Mouse (Mus musculus) cerebellum, postnatal 25 days (tissue): Measurements from ENCODE around the gene Setdb1.
"Not testable (repeated sequence)": the region's sequence is repeated elsewhere in the genome, so short reads cannot be mapped to it uniquely, and the experiment has no call there.

Experiments used
- DNase-seq, 2 experiments: peaks; one replicate each; pipeline ENCODE4 v3.0.0; 2021; ENCODE audit warnings: mixed read lengths in 2 of 2

Gene Setdb1

GRCm38 (mm10) chr3:95356701-95357449 is at the start of gene Setdb1:
Gene Setdb1, minus strand, starts transcription at chr3:95357202.
- DNase-seq = peak; percentile 97 to 98

- DNase-seq = no peak
Measured at GRCm38 (mm10) chr3:95402741-95403140, 45.7 kb upstream of the Setdb1 start, which contains the start of gene 4930558C23Rik. Gene 4930558C23Rik, minus strand, starts transcription at chr3:95402841.

GRCm38 (mm10) chr3:95394385-95394784 is 37.4 kb upstream of the Setdb1 start:
- no peak for DNase-seq

- no peak for DNase-seq
Measured at GRCm38 (mm10) chr3:95385401-95386075, 28.5 kb upstream of the Setdb1 start.

GRCm38 (mm10) chr3:95373208-95373607 is 16.2 kb upstream of the Setdb1 start:
- no peak for DNase-seq

- DNase-seq = no peak
Measured at GRCm38 (mm10) chr3:95370101-95370500, 13.1 kb upstream of the Setdb1 start.

- not testable (repeated sequence) for DNase-seq
Measured at GRCm38 (mm10) chr3:95360276-95360675, 3.3 kb upstream of the Setdb1 start.

- DNase-seq = no peak
Measured at GRCm38 (mm10) chr3:95357746-95358145, 744 bp upstream of the Setdb1 start.

GRCm38 (mm10) chr3:95355911-95356544 is 974 bp downstream of the Setdb1 start:
- not testable (repeated sequence) for DNase-seq

GRCm38 (mm10) chr3:95349491-95349890 is 7.5 kb downstream of the Setdb1 start:
- no peak for DNase-seq

GRCm38 (mm10) chr3:95348343-95348742 is 8.7 kb downstream of the Setdb1 start:
- DNase-seq = not testable (repeated sequence)

GRCm38 (mm10) chr3:95346454-95346853 is 10.5 kb downstream of the Setdb1 start:
- DNase-seq = no peak

- not testable (repeated sequence) for DNase-seq
Measured at GRCm38 (mm10) chr3:95343356-95344000, 13.5 kb downstream of the Setdb1 start.

GRCm38 (mm10) chr3:95338251-95338650 is 18.8 kb downstream of the Setdb1 start:
- no peak for DNase-seq

- no peak for DNase-seq
Measured at GRCm38 (mm10) chr3:95337345-95337744, 19.7 kb downstream of the Setdb1 start.

- DNase-seq = no peak
Measured at GRCm38 (mm10) chr3:95331528-95331927, 25.5 kb downstream of the Setdb1 start.

GRCm38 (mm10) chr3:95328803-95329404 is 28.1 kb downstream of the Setdb1 start:
- no peak for DNase-seq

GRCm38 (mm10) chr3:95324454-95325144 is 32.4 kb downstream of the Setdb1 start:
- no peak for DNase-seq

- no peak for DNase-seq
Measured at GRCm38 (mm10) chr3:95323429-95323828, 33.6 kb downstream of the Setdb1 start.

- no peak for DNase-seq
Measured at GRCm38 (mm10) chr3:95319701-95320625, 37.0 kb downstream of the Setdb1 start.

- no peak for DNase-seq
Measured at GRCm38 (mm10) chr3:95319110-95319509, 37.9 kb downstream of the Setdb1 start.
